ENCODE assay signal across 24 mouse cellular contexts in the genomic region with DNA sequence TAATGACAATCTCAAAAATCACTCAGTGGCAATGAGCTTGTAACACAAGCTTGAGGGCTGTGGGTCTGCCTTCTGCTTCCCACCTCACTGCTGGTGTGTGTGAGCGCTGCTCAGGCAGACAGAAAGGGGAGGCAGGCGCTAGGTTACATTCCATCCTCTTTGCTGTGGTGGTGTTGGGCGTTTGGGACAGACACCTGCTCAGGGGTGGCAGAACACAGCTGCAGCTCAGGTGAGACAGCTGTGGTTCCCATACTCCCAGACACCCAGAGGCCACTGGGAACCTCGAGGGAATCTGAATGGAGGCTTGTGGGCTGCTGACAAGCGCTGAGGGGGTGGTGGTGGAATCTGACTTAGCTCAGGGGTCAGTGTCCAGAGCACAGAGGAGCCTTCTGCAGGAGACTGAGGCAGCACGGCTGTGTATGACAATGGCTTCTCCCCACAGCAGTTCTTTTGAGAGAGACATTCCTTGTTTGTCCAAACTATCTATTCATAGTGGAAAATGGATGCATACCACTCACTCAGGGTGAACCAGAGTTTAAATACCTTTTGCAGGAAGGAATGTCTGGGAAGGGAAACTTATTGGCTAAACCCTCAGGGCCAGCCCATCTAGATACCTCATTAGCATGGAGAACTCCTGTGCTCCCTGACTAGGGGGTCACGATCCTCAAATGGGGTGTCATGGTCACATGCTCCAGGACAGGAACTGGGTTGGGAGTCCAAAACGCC. TPM values are rescaled to one million over a fixed set of nuclear protein-coding genes. Genes with fewer than 3 reads are reported as not detected.
A peak's percentile ranks its signal among the peaks of the same experiment; 100 is the strongest.
DNase-seq lines count a peak whose midpoint lies in the region; ATAC-seq lines count a peak whose summit lies in the region.
"Had no signal": no experiment of that assay in that cellular context is flagged by ENCODE, and none has a peak within 500 bp of the region (broad histone marks: within the 10 kb centered on the region; RNA-seq: fewer than 3 reads in every experiment).

No protein-coding gene starts in this region.

- peaks cover 2% of the 10 kb centered on the region for H3K27me3 ChIP-seq in megakaryocyte, embryonic 14.5 days (replicated peaks)
- H3K27me3 ChIP-seq: forebrain, embryonic 12.5 days; hindbrain, embryonic 15.5 days had no signal

- peaks cover 65% of the 10 kb centered on the region for H3K36me3 ChIP-seq in megakaryocyte, embryonic 14.5 days (replicated peaks; ENCODE audit: low read length)
- H3K36me3 ChIP-seq: embryonic facial prominence, embryonic 12.5 days; forebrain, embryonic 12.5 days; heart, embryonic 15.5 days; hindbrain, embryonic 15.5 days had no signal

- H3K4me1 ChIP-seq in megakaryocyte, embryonic 14.5 days = peaks cover 58% of the 10 kb centered on the region

- H3K4me3 ChIP-seq in megakaryocyte, embryonic 14.5 days (replicated peaks) = peak overlapping the region; percentile 38
- H3K4me3 ChIP-seq: embryonic facial prominence, embryonic 12.5 days; forebrain, embryonic 12.5 days; heart, adult 2 months; heart, embryonic 15.5 days; hindbrain, embryonic 15.5 days had no signal

- peak; percentile 18 for DNase-seq in kidney, adult 11 months
- DNase-seq in kidney, adult 8-10 months = no peak
- DNase-seq in NIH3T3 (ENCODE audit: low read depth) = peak; percentile 27
- DNase-seq in testis, postnatal 14 days (ENCODE audit: low spot score) = no peak
- DNase-seq in cerebellum, postnatal 10 days = no peak
- DNase-seq: adrenal gland, adult 8-10 months; adrenal gland, postnatal 36 days; cerebellum, adult 2 months; cerebellum, postnatal 14 days; embryo, embryonic 11 days; forebrain, postnatal 0 days; gastrocnemius, postnatal 14 days; heart, adult 2 months; heart, postnatal 14 days had no signal

- peaks cover 73% of the 10 kb centered on the region for H3K9me3 ChIP-seq in megakaryocyte, embryonic 14.5 days
- H3K9me3 ChIP-seq: embryonic facial prominence, embryonic 12.5 days; forebrain, embryonic 12.5 days; heart, embryonic 15.5 days; hindbrain, embryonic 15.5 days had no signal

- no peak for ATAC-seq in megakaryocyte, adult 5-6 weeks (ENCODE audit: poor library complexity, severe bottlenecking)
- ATAC-seq: forebrain, postnatal 0 days had no signal

RNA-seq across cellular contexts. Expression of a gene that starts 7.3 kb away (rescaled TPM):
- 9.4 and 17.2 TPM in 2 replicates for polyA plus RNA-seq in megakaryocyte, embryonic 14.5 days (2012; ENCODE audit: insufficient read depth, low replicate concordance)
- 5.2 and 8.4 TPM in 2 replicates for total RNA-seq in megakaryocyte, adult 5-6 weeks (2015)
- 3.3 and 3.7 TPM in 2 replicates for total RNA-seq in megakaryocyte, adult 5-6 weeks (2017)
- total RNA-seq: CH12.LX; common myeloid progenitor, adult 5-6 weeks; forebrain, postnatal 0 days; hematopoietic stem cell, adult 5-6 weeks had no signal

RNA-seq across cellular contexts. Expression of a gene that starts 10.6 kb away (rescaled TPM):
- polyA plus RNA-seq in megakaryocyte, embryonic 14.5 days (2012; ENCODE audit: insufficient read depth, low replicate concordance) = 0.25 and 3.6 TPM in 2 replicates
- 2.4 and 4.2 TPM in 2 replicates for total RNA-seq in megakaryocyte, adult 5-6 weeks (2015)
- total RNA-seq in megakaryocyte, adult 5-6 weeks (2017) = 1.2 and 2.3 TPM in 2 replicates
- total RNA-seq: CH12.LX; common myeloid progenitor, adult 5-6 weeks; hematopoietic stem cell, adult 5-6 weeks had no signal
- polyA plus RNA-seq: heart, embryonic 11.5 days had no signal

RNA-seq across cellular contexts. Expression of a gene that starts 31.4 kb away (rescaled TPM):
- polyA plus RNA-seq in megakaryocyte, embryonic 14.5 days (2012; ENCODE audit: insufficient read depth, low replicate concordance) = 299 and 479 TPM in 2 replicates
- 52.1 and 57.5 TPM in 2 replicates for total RNA-seq in megakaryocyte, adult 5-6 weeks (2015)
- 69.2 and 77.0 TPM in 2 replicates for total RNA-seq in megakaryocyte, adult 5-6 weeks (2017)

Comparison
In these comparisons a context has a peak if more than half of its experiments do, and no peak if none do; other contexts are left out.
1. DNase-seq: peak in kidney, adult 11 months (single experiment) and NIH3T3 (single experiment); none in kidney, adult 8-10 months (0 of 2), testis, postnatal 14 days (single experiment) and cerebellum, postnatal 10 days (0 of 2).